Mouse (Mus musculus): ENCODE results near the gene Tmem178. TPM values are rescaled to one million over a fixed set of nuclear protein-coding genes. Genes with fewer than 3 reads are reported as not detected.

Tmem178 gene
- total RNA-seq (2014; fragmentation: Nextera tagmentation) (not detected in 2 replicates), total RNA-seq (2017) (not detected in 2 replicates), polyA plus RNA-seq (2012) (not detected in 2 replicates)

DNA sequence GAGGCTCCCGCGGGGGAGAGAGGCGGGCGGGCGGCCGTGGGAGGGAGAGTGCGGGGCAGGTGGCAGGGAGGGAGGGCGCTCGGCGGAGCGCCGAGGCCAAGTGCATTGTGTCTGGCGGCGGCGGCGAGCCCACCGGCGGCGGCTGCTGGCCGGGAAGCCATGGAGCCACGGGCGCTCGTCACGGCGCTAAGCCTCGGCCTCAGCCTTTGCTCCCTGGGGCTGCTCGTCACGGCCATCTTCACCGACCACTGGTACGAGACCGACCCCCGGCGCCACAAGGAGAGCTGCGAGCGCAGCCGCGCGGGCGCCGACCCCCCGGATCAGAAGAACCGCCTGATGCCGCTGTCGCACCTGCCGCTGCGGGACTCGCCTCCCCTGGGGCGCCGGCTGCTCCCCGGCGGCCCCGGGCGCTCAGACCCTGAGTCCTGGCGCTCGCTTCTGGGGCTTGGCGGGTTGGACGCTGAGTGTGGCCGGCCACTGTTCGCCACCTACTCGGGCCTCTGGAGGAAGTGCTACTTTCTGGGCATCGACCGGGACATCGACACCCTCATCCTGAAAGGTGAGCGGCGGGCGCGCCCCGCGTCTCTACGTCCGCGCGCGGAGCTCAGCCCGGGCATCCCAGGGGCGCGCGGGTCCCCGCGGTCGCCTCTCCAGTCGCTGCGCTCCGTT, at the start of gene Tmem178:
TSS of gene Tmem178 (plus strand) at position 103 of the 669 bp plus-strand sequence.
- Histone ChIP-seq H3K27me3 (ENCODE audit: insufficient read depth, low read length) (no peaks in the 10 kb centered on the region), H3K4me1 (ENCODE audit: insufficient read depth, low read depth, low read length) (no peaks in the 10 kb centered on the region), H3K9me3 (replicated peaks) (peaks cover 17% of the 10 kb centered on the region; the same call in 1 of the 2 replicates), H3K36me3 (replicated peaks) (no peaks in the 10 kb centered on the region), H3K4me3 (ENCODE audit: low read depth, low read length) (no peak within 1 kb of the TSS)
- no peak for ATAC-seq (ENCODE audit: extremely low read depth, insufficient number of reproducible peaks, low FRiP score, poor library complexity, severe bottlenecking)
- TF ChIP-seq TAL1 (conservative IDR thresholded peaks at IDR 0.05; ENCODE audit: low read depth, low read length), result no peak
- TF ChIP-seq GATA2 (IDR thresholded peaks at IDR 0.05; ENCODE audit: borderline replicate concordance, low read depth, low read length), result no peak
- TF ChIP-seq GATA1 (IDR thresholded peaks at IDR 0.05; ENCODE audit: borderline replicate concordance, low read length), result no peak
- TF ChIP-seq POLR2AphosphoS5 (IDR thresholded peaks at IDR 0.05; ENCODE audit: insufficient replicate concordance, low read depth, low read length), result no peak
- TF ChIP-seq CTCF (IDR thresholded peaks at IDR 0.05; ENCODE audit: low read depth, low read length), result no peak
- DNase-seq (ENCODE audit: low spot score), result no peak

DNA sequence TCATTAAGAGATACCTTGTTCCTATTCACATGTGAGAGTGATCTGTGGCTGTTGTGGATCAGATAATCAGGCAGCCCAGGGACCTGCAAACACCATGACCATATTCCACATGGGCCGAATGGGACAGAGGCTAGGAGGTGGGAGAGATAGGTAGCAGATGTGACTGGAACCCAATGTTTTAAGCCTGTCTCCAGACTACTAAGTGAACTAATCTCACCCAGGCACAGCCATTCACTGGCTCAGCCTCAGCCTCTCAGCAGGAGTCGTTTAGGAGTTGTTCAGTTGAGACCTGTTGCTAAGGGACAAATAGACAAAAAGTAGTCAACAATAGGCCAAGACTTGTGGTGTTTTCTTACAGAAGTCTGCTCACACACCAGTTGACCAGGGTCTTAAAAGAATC, 48.0 kb upstream of the Tmem178 start:
- no peak for DNase-seq (ENCODE audit: low spot score)
- H3K4me1 ChIP-seq (ENCODE audit: insufficient read depth, low read depth, low read length), result no peaks in the 10 kb centered on the region
- no peaks in the 10 kb centered on the region for H3K36me3 ChIP-seq (replicated peaks)
- ATAC-seq (ENCODE audit: extremely low read depth, insufficient number of reproducible peaks, low FRiP score, poor library complexity, severe bottlenecking), result no peak
- peaks cover 14% of the 10 kb centered on the region for H3K9me3 ChIP-seq (replicated peaks)
- no peak overlapping the region for H3K4me3 ChIP-seq (ENCODE audit: low read depth, low read length)
- no peak for TF ChIP-seq GATA1 (IDR thresholded peaks at IDR 0.05; ENCODE audit: borderline replicate concordance, low read length)
- TF ChIP-seq TAL1 (conservative IDR thresholded peaks at IDR 0.05; ENCODE audit: low read depth, low read length), result no peak
- no peak for TF ChIP-seq POLR2AphosphoS5 (IDR thresholded peaks at IDR 0.05; ENCODE audit: insufficient replicate concordance, low read depth, low read length)
- no peak for TF ChIP-seq GATA2 (IDR thresholded peaks at IDR 0.05; ENCODE audit: borderline replicate concordance, low read depth, low read length)
- TF ChIP-seq CTCF (IDR thresholded peaks at IDR 0.05; ENCODE audit: low read depth, low read length), result no peak
- no peaks in the 10 kb centered on the region for H3K27me3 ChIP-seq (ENCODE audit: insufficient read depth, low read length)

DNA sequence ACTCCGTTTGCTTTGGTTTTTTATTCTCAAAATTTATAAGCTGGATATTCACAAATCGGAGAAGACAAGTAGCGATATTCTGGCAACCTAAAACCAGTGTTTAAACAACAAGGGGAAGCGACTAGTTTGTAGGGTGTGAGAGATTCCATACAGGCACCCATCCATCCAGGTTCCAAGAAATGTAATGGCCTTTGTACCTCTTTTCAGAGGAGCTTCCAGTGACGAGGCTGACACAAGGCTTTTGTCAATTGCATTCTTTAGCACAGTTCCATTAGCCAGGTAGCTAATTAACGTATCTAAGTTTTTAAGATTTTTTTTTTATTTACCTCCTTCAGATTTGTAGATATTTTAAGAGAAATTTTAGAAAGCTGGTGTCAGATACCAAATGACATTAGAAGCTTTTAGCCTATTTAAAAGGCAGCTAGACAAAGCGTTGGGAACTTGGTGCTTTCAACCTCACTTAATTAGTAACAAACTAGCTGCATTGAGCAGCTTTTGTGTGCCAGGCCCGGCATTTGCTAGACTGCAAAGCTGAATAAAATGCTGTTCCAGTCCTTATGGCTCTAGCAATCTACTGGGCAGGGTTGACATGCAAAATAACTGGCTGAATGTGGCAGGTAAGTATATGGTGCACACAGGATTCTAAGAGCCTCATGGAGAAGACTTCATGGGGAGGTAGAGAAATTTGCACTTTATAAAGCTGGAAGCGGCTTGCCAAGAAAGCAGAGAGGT, 46.6 kb upstream of the Tmem178 start:
- H3K4me1 ChIP-seq (ENCODE audit: insufficient read depth, low read depth, low read length), result no peaks in the 10 kb centered on the region
- no peaks in the 10 kb centered on the region for H3K36me3 ChIP-seq (replicated peaks)
- no peak for ATAC-seq (ENCODE audit: extremely low read depth, insufficient number of reproducible peaks, low FRiP score, poor library complexity, severe bottlenecking)
- H3K4me3 ChIP-seq (ENCODE audit: low read depth, low read length), result no peak overlapping the region
- no peak for DNase-seq (ENCODE audit: low spot score)
- H3K27me3 ChIP-seq (ENCODE audit: insufficient read depth, low read length), result no peaks in the 10 kb centered on the region
- peaks cover 6% of the 10 kb centered on the region; the same call in 1 of the 2 replicates for H3K9me3 ChIP-seq (replicated peaks)
- TF ChIP-seq GATA2 (IDR thresholded peaks at IDR 0.05; ENCODE audit: borderline replicate concordance, low read depth, low read length), result no peak
- TF ChIP-seq POLR2AphosphoS5 (IDR thresholded peaks at IDR 0.05; ENCODE audit: insufficient replicate concordance, low read depth, low read length), result no peak
- TF ChIP-seq TAL1 (conservative IDR thresholded peaks at IDR 0.05; ENCODE audit: low read depth, low read length), result no peak
- TF ChIP-seq CTCF (IDR thresholded peaks at IDR 0.05; ENCODE audit: low read depth, low read length), result no peak
- no peak for TF ChIP-seq GATA1 (IDR thresholded peaks at IDR 0.05; ENCODE audit: borderline replicate concordance, low read length)

DNA sequence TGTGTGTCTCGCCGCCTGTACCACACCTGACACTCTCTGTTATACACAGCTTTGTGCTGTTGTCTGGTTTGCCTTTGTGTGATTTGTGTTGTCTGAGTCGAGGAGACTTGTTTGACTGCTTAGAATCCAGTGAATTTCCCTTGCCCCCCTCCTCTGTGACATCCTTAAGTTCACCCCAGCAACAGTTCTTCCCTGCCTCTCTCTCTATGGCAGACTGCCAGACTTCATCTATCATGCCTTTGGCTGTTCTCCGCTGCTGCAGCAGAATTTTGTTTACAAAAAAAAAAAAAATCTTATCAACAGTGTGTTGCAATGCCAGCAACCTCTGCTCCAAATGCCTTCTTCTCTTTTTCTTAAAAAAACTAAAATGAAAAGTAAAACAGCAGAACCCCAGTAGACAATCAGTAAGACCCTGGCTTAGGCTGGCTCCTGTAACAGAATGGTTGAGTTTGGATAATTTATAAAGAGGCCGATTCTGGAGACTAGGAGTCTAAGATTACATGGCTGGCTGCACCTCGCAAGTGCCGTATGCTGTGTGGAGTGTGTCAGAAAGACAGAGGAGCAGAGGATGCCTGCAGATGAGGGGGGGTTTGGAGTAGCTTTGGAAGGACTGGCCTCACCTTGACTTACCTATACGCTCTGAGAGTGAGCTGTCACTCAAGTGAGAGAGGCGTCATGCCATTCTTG, 44.8 kb upstream of the Tmem178 start:
- Histone ChIP-seq H3K36me3 (replicated peaks) (no peaks in the 10 kb centered on the region), H3K4me3 (ENCODE audit: low read depth, low read length) (no peak overlapping the region), H3K9me3 (replicated peaks) (0 out of 2 replicates have a peak, but pooled peaks cover 3% of the 10 kb centered on the region), H3K27me3 (ENCODE audit: insufficient read depth, low read length) (no peaks in the 10 kb centered on the region), H3K4me1 (ENCODE audit: insufficient read depth, low read depth, low read length) (no peaks in the 10 kb centered on the region)
- DNase-seq (ENCODE audit: low spot score) (no peak), ATAC-seq (ENCODE audit: extremely low read depth, insufficient number of reproducible peaks, low FRiP score, poor library complexity, severe bottlenecking) (no peak)
- TF ChIP-seq TAL1 (conservative IDR thresholded peaks at IDR 0.05; ENCODE audit: low read depth, low read length) (no peak), POLR2AphosphoS5 (IDR thresholded peaks at IDR 0.05; ENCODE audit: insufficient replicate concordance, low read depth, low read length) (no peak), GATA1 (IDR thresholded peaks at IDR 0.05; ENCODE audit: borderline replicate concordance, low read length) (no peak), GATA2 (IDR thresholded peaks at IDR 0.05; ENCODE audit: borderline replicate concordance, low read depth, low read length) (no peak), CTCF (IDR thresholded peaks at IDR 0.05; ENCODE audit: low read depth, low read length) (no peak)

DNA sequence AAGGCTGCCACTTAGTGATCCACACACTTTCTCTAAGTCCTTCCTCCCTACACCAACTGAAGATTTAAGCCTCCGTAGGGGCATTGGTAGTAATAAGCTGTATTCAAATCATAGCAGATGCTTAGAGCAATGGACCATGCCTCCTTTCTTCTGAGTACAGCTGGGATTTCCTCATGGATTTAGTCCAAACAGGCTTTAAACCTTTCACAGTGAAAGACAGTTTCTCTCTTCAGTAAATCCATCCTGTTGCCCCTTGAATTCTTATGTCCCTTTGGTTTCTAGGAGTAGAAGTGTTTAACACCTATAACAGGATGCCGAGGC, 44.3 kb upstream of the Tmem178 start:
- H3K27me3 ChIP-seq (ENCODE audit: insufficient read depth, low read length), result no peaks in the 10 kb centered on the region
- no peaks in the 10 kb centered on the region for H3K4me1 ChIP-seq (ENCODE audit: insufficient read depth, low read depth, low read length)
- ATAC-seq (ENCODE audit: extremely low read depth, insufficient number of reproducible peaks, low FRiP score, poor library complexity, severe bottlenecking), result no peak
- 0 out of 2 replicates have a peak, but pooled peaks cover 3% of the 10 kb centered on the region for H3K9me3 ChIP-seq (replicated peaks)
- TF ChIP-seq GATA1 (IDR thresholded peaks at IDR 0.05; ENCODE audit: borderline replicate concordance, low read length), result no peak
- H3K36me3 ChIP-seq (replicated peaks), result no peaks in the 10 kb centered on the region
- no peak for DNase-seq (ENCODE audit: low spot score)
- H3K4me3 ChIP-seq (ENCODE audit: low read depth, low read length), result no peak overlapping the region

DNA sequence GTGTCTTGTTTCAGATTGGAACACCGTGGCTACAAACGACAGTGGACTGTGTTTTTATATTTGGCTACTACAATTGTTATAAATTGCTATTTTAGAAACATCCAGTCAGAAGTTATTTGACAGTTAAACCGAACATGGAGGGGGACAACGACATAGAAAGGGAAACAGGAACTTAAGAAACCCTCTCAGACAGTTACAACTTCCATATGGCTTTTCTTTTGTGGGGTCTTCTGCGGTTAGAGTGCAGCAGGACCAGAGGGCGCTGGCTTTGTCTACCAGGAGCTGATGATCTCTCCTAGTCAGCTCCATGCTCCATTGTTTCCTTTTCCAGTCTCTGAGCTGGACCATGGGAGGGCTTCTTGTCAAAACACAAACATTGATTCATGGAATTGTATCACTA, 42.5 kb upstream of the Tmem178 start:
- ATAC-seq (ENCODE audit: extremely low read depth, insufficient number of reproducible peaks, low FRiP score, poor library complexity, severe bottlenecking), result no peak

More for the DNA sequence above, 42.5 kb upstream of the Tmem178 start:
- Histone ChIP-seq H3K4me1 (ENCODE audit: insufficient read depth, low read depth, low read length) (no peaks in the 10 kb centered on the region), H3K27me3 (ENCODE audit: insufficient read depth, low read length) (no peaks in the 10 kb centered on the region), H3K4me3 (ENCODE audit: low read depth, low read length) (no peak overlapping the region), H3K9me3 (replicated peaks) (0 out of 2 replicates have a peak, but pooled peaks cover 3% of the 10 kb centered on the region), H3K36me3 (replicated peaks) (no peaks in the 10 kb centered on the region)
- TF ChIP-seq GATA1 (IDR thresholded peaks at IDR 0.05; ENCODE audit: borderline replicate concordance, low read length), result no peak
- TF ChIP-seq POLR2AphosphoS5 (IDR thresholded peaks at IDR 0.05; ENCODE audit: insufficient replicate concordance, low read depth, low read length), result no peak
- no peak for TF ChIP-seq TAL1 (conservative IDR thresholded peaks at IDR 0.05; ENCODE audit: low read depth, low read length)
- TF ChIP-seq GATA2 (IDR thresholded peaks at IDR 0.05; ENCODE audit: borderline replicate concordance, low read depth, low read length), result no peak
- no peak for TF ChIP-seq CTCF (IDR thresholded peaks at IDR 0.05; ENCODE audit: low read depth, low read length)
- no peak for DNase-seq (ENCODE audit: low spot score)
